Mouse (Mus musculus): Measurements from ENCODE around the gene Gm49405. TPM values are rescaled to one million over a fixed set of nuclear protein-coding genes. Genes with fewer than 3 reads are reported as not detected.
A peak's percentile ranks its signal among the peaks of the same experiment; 100 is the strongest.

Gene Gm49405
- polyA plus RNA-seq, 1 experiment from 2014 or later: 4.9 TPM

GRCm38 (mm10) chr19:4001752-4002151 is 1.3 kb downstream of the Gm49405 start:
- WGBS: 88% methylated on average over 5 of the region's 5 CpGs
- H3K9me3 ChIP-seq (ENCODE audit: control insufficient read depth, low read length): no peaks in the 10 kb centered on the region
- no peak for ATAC-seq (ENCODE audit: low read depth)
- H3K9ac ChIP-seq (replicated peaks; ENCODE audit: low read depth, low read length): no peak overlapping the region
- peaks cover 7% of the 10 kb centered on the region for H3K36me3 ChIP-seq (ENCODE audit: control insufficient read depth, insufficient read depth, low read length)
- H3K4me3 ChIP-seq (ENCODE audit: low read depth, low read length): no peak overlapping the region
- H3K4me2 ChIP-seq (ENCODE audit: low read depth, low read length): peak overlapping the region; percentile 85; the same call in 1 of the 2 replicates
- no peaks in the 10 kb centered on the region for H3K27me3 ChIP-seq (ENCODE audit: control insufficient read depth, insufficient read depth, low read length)
- H3K27ac ChIP-seq (ENCODE audit: low read depth, low read length): 0 out of 2 replicates have a peak overlapping the region, but pooled peaks have one; percentile 95
- H3K4me1 ChIP-seq (ENCODE audit: control insufficient read depth, insufficient read depth, low read length): peaks cover 7% of the 10 kb centered on the region

DNA sequence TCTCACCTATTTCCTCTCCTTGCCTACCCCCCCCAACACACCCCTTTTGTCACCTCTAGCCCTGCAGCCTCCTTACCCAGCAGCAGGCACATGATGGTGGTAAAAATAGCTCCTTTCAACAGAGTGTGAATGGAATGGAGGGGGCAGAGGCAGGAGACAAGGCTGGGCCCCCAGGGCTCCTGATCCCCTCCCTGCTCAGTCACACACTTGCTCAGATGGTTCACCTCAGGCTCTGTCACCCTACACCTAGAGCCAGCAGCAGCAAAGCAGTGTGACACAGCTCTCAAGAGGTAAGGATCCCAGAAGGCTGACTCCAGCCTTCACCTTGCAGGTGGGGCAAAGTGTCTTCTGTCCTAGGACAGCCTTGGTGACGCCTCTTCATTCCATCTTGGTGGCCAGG is 2.7 kb downstream of the Gm49405 start, which contains the start of gene Doc2g:
TSS of gene Doc2g (plus strand) at position 202 of the 400 bp plus-strand sequence.
- peaks cover 7% of the 10 kb centered on the region for H3K4me1 ChIP-seq (ENCODE audit: control insufficient read depth, insufficient read depth, low read length)
- H3K27me3 ChIP-seq (ENCODE audit: control insufficient read depth, insufficient read depth, low read length): no peaks in the 10 kb centered on the region
- H3K4me3 ChIP-seq (ENCODE audit: low read depth, low read length): no peak within 1 kb of the TSS
- H3K9me3 ChIP-seq (ENCODE audit: control insufficient read depth, low read length): no peaks in the 10 kb centered on the region
- no peak within 1 kb of the TSS for H3K9ac ChIP-seq (replicated peaks; ENCODE audit: low read depth, low read length)
- ATAC-seq (ENCODE audit: low read depth): no peak
- 91% methylated on average over 1 of the region's 1 CpGs for WGBS
- no peak within 1 kb of the TSS for H3K4me2 ChIP-seq (ENCODE audit: low read depth, low read length)
- peaks cover 17% of the 10 kb centered on the region for H3K36me3 ChIP-seq (ENCODE audit: control insufficient read depth, insufficient read depth, low read length)
- H3K27ac ChIP-seq (ENCODE audit: low read depth, low read length): no peak within 1 kb of the TSS

DNA sequence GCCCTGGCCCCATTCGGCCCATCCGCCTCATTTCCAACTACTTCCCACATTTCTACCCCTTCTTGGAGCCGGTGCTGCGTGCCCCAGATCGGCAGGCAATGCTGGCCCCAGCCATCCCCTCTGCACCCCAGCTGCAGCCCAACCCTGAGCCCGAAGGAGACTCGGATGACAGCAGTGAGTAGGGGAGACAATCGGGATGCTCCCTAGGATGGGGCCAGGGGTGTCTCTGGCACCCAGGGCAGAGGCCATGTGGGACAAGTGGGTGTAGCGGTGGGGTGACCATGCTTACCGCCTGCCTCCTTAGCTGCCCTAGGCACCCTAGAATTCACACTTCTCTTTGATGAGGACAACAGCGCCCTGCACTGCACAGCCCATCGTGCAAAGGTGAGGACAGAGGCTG is 3.2 kb downstream of the Gm49405 start:
- H3K27ac ChIP-seq (ENCODE audit: low read depth, low read length): no peak overlapping the region
- no peak for ATAC-seq (ENCODE audit: low read depth)
- H3K4me2 ChIP-seq (ENCODE audit: low read depth, low read length): no peak overlapping the region
- 83% methylated on average over 12 of the region's 12 CpGs for WGBS
- no peaks in the 10 kb centered on the region for H3K9me3 ChIP-seq (ENCODE audit: control insufficient read depth, low read length)
- H3K36me3 ChIP-seq (ENCODE audit: control insufficient read depth, insufficient read depth, low read length): peaks cover 19% of the 10 kb centered on the region
- peaks cover 7% of the 10 kb centered on the region for H3K4me1 ChIP-seq (ENCODE audit: control insufficient read depth, insufficient read depth, low read length)
- no peak overlapping the region for H3K4me3 ChIP-seq (ENCODE audit: low read depth, low read length)
- H3K9ac ChIP-seq (replicated peaks; ENCODE audit: low read depth, low read length): no peak overlapping the region
- H3K27me3 ChIP-seq (ENCODE audit: control insufficient read depth, insufficient read depth, low read length): no peaks in the 10 kb centered on the region

GRCm38 (mm10) chr19:4004331-4004730 is 3.9 kb downstream of the Gm49405 start:
- H3K36me3 ChIP-seq (ENCODE audit: control insufficient read depth, insufficient read depth, low read length): peaks cover 25% of the 10 kb centered on the region
- no peak overlapping the region for H3K27ac ChIP-seq (ENCODE audit: low read depth, low read length)
- WGBS: 84% methylated on average over 15 of the region's 15 CpGs
- H3K4me2 ChIP-seq (ENCODE audit: low read depth, low read length): no peak overlapping the region
- no peak overlapping the region for H3K9ac ChIP-seq (replicated peaks; ENCODE audit: low read depth, low read length)
- no peak overlapping the region for H3K4me3 ChIP-seq (ENCODE audit: low read depth, low read length)
- ATAC-seq (ENCODE audit: low read depth): no peak
- H3K27me3 ChIP-seq (ENCODE audit: control insufficient read depth, insufficient read depth, low read length): no peaks in the 10 kb centered on the region
- peaks cover 7% of the 10 kb centered on the region for H3K4me1 ChIP-seq (ENCODE audit: control insufficient read depth, insufficient read depth, low read length)
- H3K9me3 ChIP-seq (ENCODE audit: control insufficient read depth, low read length): no peaks in the 10 kb centered on the region

GRCm38 (mm10) chr19:4005091-4005490 is 4.7 kb downstream of the Gm49405 start:
- Histone ChIP-seq H3K27me3 (ENCODE audit: control insufficient read depth, insufficient read depth, low read length) (no peaks in the 10 kb centered on the region), H3K36me3 (ENCODE audit: control insufficient read depth, insufficient read depth, low read length) (peaks cover 31% of the 10 kb centered on the region), H3K27ac (ENCODE audit: low read depth, low read length) (no peak overlapping the region), H3K4me1 (ENCODE audit: control insufficient read depth, insufficient read depth, low read length) (peaks cover 7% of the 10 kb centered on the region), H3K9me3 (ENCODE audit: control insufficient read depth, low read length) (no peaks in the 10 kb centered on the region), H3K4me2 (ENCODE audit: low read depth, low read length) (no peak overlapping the region), H3K4me3 (ENCODE audit: low read depth, low read length) (no peak overlapping the region), H3K9ac (replicated peaks; ENCODE audit: low read depth, low read length) (no peak overlapping the region)
- WGBS: 92% methylated on average over 9 of the region's 9 CpGs
- ATAC-seq (ENCODE audit: low read depth): no peak

DNA sequence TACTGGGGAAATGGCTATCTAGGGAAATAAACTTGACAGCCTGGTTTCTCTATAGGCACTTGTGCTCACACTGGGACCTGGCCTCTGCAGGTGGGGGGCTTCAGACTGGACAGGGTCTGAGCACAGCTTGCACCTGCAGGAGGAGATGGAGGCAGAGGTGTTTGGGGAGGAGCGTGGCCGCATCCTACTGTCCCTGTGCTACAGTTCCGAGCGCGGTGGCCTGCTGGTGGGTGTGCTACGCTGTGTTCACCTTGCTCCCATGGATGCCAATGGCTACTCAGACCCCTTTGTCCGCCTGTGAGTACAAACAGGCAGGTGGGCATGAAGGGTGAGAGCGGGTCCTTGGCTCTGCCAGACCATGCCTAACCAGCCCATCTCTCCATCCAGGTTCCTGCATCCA is 5.5 kb downstream of the Gm49405 start:
- peaks cover 35% of the 10 kb centered on the region for H3K36me3 ChIP-seq (ENCODE audit: control insufficient read depth, insufficient read depth, low read length)
- H3K27ac ChIP-seq (ENCODE audit: low read depth, low read length): no peak overlapping the region
- no peak overlapping the region for H3K4me3 ChIP-seq (ENCODE audit: low read depth, low read length)
- H3K27me3 ChIP-seq (ENCODE audit: control insufficient read depth, insufficient read depth, low read length): no peaks in the 10 kb centered on the region
- 95% methylated on average over 8 of the region's 8 CpGs for WGBS
- no peak for ATAC-seq (ENCODE audit: low read depth)
- H3K9ac ChIP-seq (replicated peaks; ENCODE audit: low read depth, low read length): no peak overlapping the region; the same call in 1 of the 2 replicates
- H3K9me3 ChIP-seq (ENCODE audit: control insufficient read depth, low read length): no peaks in the 10 kb centered on the region
- H3K4me2 ChIP-seq (ENCODE audit: low read depth, low read length): no peak overlapping the region
- peaks cover 7% of the 10 kb centered on the region for H3K4me1 ChIP-seq (ENCODE audit: control insufficient read depth, insufficient read depth, low read length)

GRCm38 (mm10) chr19:4011086-4011485 is 10.7 kb downstream of the Gm49405 start:
- Histone ChIP-seq H3K36me3 (ENCODE audit: control insufficient read depth, insufficient read depth, low read length) (peaks cover 34% of the 10 kb centered on the region), H3K27ac (ENCODE audit: low read depth, low read length) (no peak overlapping the region), H3K4me2 (ENCODE audit: low read depth, low read length) (no peak overlapping the region), H3K27me3 (ENCODE audit: control insufficient read depth, insufficient read depth, low read length) (no peaks in the 10 kb centered on the region), H3K4me1 (ENCODE audit: control insufficient read depth, insufficient read depth, low read length) (peaks cover 11% of the 10 kb centered on the region), H3K9me3 (ENCODE audit: control insufficient read depth, low read length) (no peaks in the 10 kb centered on the region), H3K4me3 (ENCODE audit: low read depth, low read length) (no peak overlapping the region), H3K9ac (replicated peaks; ENCODE audit: low read depth, low read length) (no peak overlapping the region)
- no peak for ATAC-seq (ENCODE audit: low read depth)
- 94% methylated on average over 5 of the region's 5 CpGs for WGBS

DNA sequence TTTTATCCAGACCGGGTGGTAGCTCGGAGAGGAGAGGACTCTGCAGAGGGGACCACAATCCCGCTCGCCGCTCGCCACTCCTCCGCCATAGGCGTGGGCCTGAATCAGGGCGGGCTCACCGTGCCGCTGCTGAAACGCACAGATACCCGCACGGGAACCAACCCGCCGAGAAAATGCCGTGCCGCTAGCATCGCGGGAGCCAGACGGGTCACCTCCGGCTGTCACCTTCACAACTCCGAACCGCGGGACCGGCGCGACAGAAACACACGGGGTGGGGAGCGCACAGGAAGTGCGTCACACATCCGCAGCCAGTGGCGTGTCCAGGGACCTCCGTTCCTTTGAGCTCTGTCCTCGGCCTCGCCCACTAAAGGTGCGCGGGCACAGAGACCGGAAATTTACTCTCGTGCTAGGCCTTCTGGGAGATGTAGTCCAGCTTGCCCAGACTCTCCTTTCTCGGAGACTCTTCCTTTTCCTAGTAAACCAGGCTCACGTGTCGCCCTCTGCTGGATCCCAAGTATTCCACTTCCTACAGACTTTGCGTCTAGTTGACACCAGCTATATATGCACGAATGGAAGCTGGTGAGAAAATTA is 12.1 kb downstream of the Gm49405 start, which contains the start of gene Ndufv1:
TSS of gene Ndufv1 (minus strand) at position 375 of the 591 bp plus-strand sequence.
- peak within 1 kb of the TSS; percentile 59 for H3K9ac ChIP-seq (replicated peaks; ENCODE audit: low read depth, low read length)
- H3K9me3 ChIP-seq (ENCODE audit: control insufficient read depth, low read length): no peaks in the 10 kb centered on the region
- peak; percentile 99 for ATAC-seq (ENCODE audit: low read depth)
- WGBS: 0% methylated on average over 45 of the region's 45 CpGs
- H3K27ac ChIP-seq (ENCODE audit: low read depth, low read length): peak within 1 kb of the TSS; percentile 73
- peaks cover 11% of the 10 kb centered on the region for H3K4me1 ChIP-seq (ENCODE audit: control insufficient read depth, insufficient read depth, low read length)
- peaks cover 21% of the 10 kb centered on the region for H3K36me3 ChIP-seq (ENCODE audit: control insufficient read depth, insufficient read depth, low read length)
- peak within 1 kb of the TSS; percentile 69 for H3K4me3 ChIP-seq (ENCODE audit: low read depth, low read length)
- peak within 1 kb of the TSS; percentile 51 for H3K4me2 ChIP-seq (ENCODE audit: low read depth, low read length)
- H3K27me3 ChIP-seq (ENCODE audit: control insufficient read depth, insufficient read depth, low read length): no peaks in the 10 kb centered on the region

DNA sequence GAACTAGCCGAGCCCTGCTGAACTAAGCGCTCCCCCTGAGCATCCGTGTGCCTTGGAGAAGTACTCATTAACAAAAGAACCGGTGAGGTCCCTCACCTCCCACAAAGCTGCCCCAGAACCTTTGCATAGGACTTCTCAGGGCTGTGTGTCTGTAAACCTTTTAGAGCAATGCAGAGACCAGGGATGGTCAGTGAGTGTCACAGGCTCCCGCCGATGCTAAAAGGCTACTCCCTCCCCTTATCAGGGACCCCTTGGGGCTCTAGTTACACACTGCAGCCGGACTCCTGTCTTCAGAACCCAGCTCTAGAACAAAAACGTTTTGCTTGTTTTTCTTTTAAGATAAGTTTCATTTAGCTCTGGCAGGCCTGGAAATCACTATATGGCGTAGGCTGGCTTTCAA is 12.6 kb downstream of the Gm49405 start:
- WGBS: 24% methylated on average over 9 of the region's 9 CpGs
- H3K4me3 ChIP-seq (ENCODE audit: low read depth, low read length): peak overlapping the region; percentile 69

More for the DNA sequence above, 12.6 kb downstream of the Gm49405 start:
- Histone ChIP-seq H3K36me3 (ENCODE audit: control insufficient read depth, insufficient read depth, low read length) (peaks cover 19% of the 10 kb centered on the region; the same call in 1 of the 2 replicates), H3K4me1 (ENCODE audit: control insufficient read depth, insufficient read depth, low read length) (peaks cover 11% of the 10 kb centered on the region), H3K27ac (ENCODE audit: low read depth, low read length) (no peak overlapping the region), H3K9ac (replicated peaks; ENCODE audit: low read depth, low read length) (0 out of 2 replicates have a peak overlapping the region, but pooled peaks have one; percentile 1), H3K4me2 (ENCODE audit: low read depth, low read length) (peak overlapping the region; percentile 34; the same call in 1 of the 2 replicates), H3K9me3 (ENCODE audit: control insufficient read depth, low read length) (no peaks in the 10 kb centered on the region), H3K27me3 (ENCODE audit: control insufficient read depth, insufficient read depth, low read length) (no peaks in the 10 kb centered on the region)
- no peak; the same call in 1 of the 2 replicates for ATAC-seq (ENCODE audit: low read depth)
